Mouse (Mus musculus): ENCODE data around the gene Rhobtb3. TPM values are rescaled to one million over a fixed set of nuclear protein-coding genes. Genes with fewer than 3 reads are reported as not detected.
A peak's percentile ranks its signal among the peaks of the same experiment; 100 is the strongest.

The Rhobtb3 gene
- 10 to 100 TPM; 17.4 TPM for total RNA-seq (2021)
- long read RNA-seq, experiment 1, full-length matches to known transcripts: 14 of 20 reads
- long read RNA-seq, experiment 1, partial matches to known transcripts: 1 of 20 reads
- long read RNA-seq, experiment 1, other reads (novel, unspliced or antisense): 5 of 20 reads
- long read RNA-seq, experiment 2, full-length matches to known transcripts: 17 of 21 reads
- long read RNA-seq, experiment 2, partial matches to known transcripts: 1 of 21 reads
- long read RNA-seq, experiment 2, other reads (novel, unspliced or antisense): 3 of 21 reads

GRCm38 (mm10) chr13:75943189-75944043, at the start of gene Rhobtb3:
Gene Rhobtb3, minus strand, starts transcription at chr13:75943925.
- peak; percentile 82 to 86 for DNase-seq
- intact Hi-C loops (cut with DNase I): loop anchor here (5.0 kb wide), 2 partner anchors 74 to 154 kb away; partner anchors contain the start of genes Arsk, Rfesd and Ttc37

- DNase-seq: peak in 1 of 2 experiments; percentile 40
- intact Hi-C loops (cut with DNase I): no loop called here
Measured at GRCm38 (mm10) chr13:75992169-75993028, 48.7 kb upstream of the Rhobtb3 start.

GRCm38 (mm10) chr13:75988096-75988495, 44.4 kb upstream of the Rhobtb3 start:
- peak; percentile 21 to 33 for DNase-seq
- intact Hi-C loops (cut with DNase I): loop anchor here (10.0 kb wide), 1 partner anchor 67 kb away; the partner anchor contains the start of gene Gpr150

GRCm38 (mm10) chr13:75981901-75982300, 38.2 kb upstream of the Rhobtb3 start:
- DNase-seq: no peak
- intact Hi-C loops (cut with DNase I): loop anchor here (10.0 kb wide), 1 partner anchor 73 kb away; the partner anchor contains the start of gene Gpr150

GRCm38 (mm10) chr13:75976649-75977048, 32.9 kb upstream of the Rhobtb3 start:
- no peak for DNase-seq
- intact Hi-C loops (cut with DNase I): no loop called here

- intact Hi-C loops (cut with DNase I): no loop called here
- no peak for DNase-seq
Measured at GRCm38 (mm10) chr13:75976218-75976617, 32.5 kb upstream of the Rhobtb3 start.

GRCm38 (mm10) chr13:75975629-75976028, 31.9 kb upstream of the Rhobtb3 start:
- intact Hi-C loops (cut with DNase I): no loop called here
- no peak for DNase-seq

GRCm38 (mm10) chr13:75974481-75974880, 30.8 kb upstream of the Rhobtb3 start:
- DNase-seq: no peak
- intact Hi-C loops (cut with DNase I): no loop called here

GRCm38 (mm10) chr13:75966850-75967249, 23.1 kb upstream of the Rhobtb3 start, which contains the start of gene Spata9:
Gene Spata9, plus strand, starts transcription at chr13:75967150.
- no peak for DNase-seq
- intact Hi-C loops (cut with DNase I): no loop called here

- no peak for DNase-seq
- intact Hi-C loops (cut with DNase I): no loop called here
Measured at GRCm38 (mm10) chr13:75955357-75955992, 11.8 kb upstream of the Rhobtb3 start.

- intact Hi-C loops (cut with DNase I): no loop called here
- DNase-seq: no peak
Measured at GRCm38 (mm10) chr13:75950295-75950694, 6.6 kb upstream of the Rhobtb3 start.

GRCm38 (mm10) chr13:75944044-75944820, 507 bp upstream of the Rhobtb3 start:
- intact Hi-C loops (cut with DNase I): loop anchor here (5.0 kb wide), 2 partner anchors 73 to 153 kb away; partner anchors contain the start of genes Arsk, Rfesd and Ttc37
- no peak for DNase-seq

GRCm38 (mm10) chr13:75942731-75943130, 994 bp downstream of the Rhobtb3 start:
- DNase-seq: peak in 1 of 2 experiments; percentile 6
- intact Hi-C loops (cut with DNase I): loop anchor here (5.0 kb wide), 2 partner anchors 75 to 155 kb away; partner anchors contain the start of genes Arsk, Rfesd and Ttc37

GRCm38 (mm10) chr13:75941518-75942295, 2.0 kb downstream of the Rhobtb3 start:
- intact Hi-C loops (cut with DNase I): loop anchor here (5.0 kb wide), 2 partner anchors 76 to 156 kb away; partner anchors contain the start of genes Arsk, Rfesd and Ttc37
- DNase-seq: no peak

GRCm38 (mm10) chr13:75940791-75941517, 2.8 kb downstream of the Rhobtb3 start:
- intact Hi-C loops (cut with DNase I): loop anchor here (5.0 kb wide), 2 partner anchors 76 to 156 kb away; partner anchors contain the start of genes Arsk, Rfesd and Ttc37
- DNase-seq: no peak

GRCm38 (mm10) chr13:75938866-75939265, 4.9 kb downstream of the Rhobtb3 start:
- no peak for DNase-seq
- intact Hi-C loops (cut with DNase I): no loop called here

GRCm38 (mm10) chr13:75933287-75933686, 10.4 kb downstream of the Rhobtb3 start:
- intact Hi-C loops (cut with DNase I): no loop called here
- no peak for DNase-seq
